Mouse (Mus musculus): ENCODE results near the gene AI854703. TPM values are rescaled to one million over a fixed set of nuclear protein-coding genes. Genes with fewer than 3 reads are reported as not detected.

The AI854703 gene
- 6.5 and 7.6 TPM in 2 replicates for polyA plus RNA-seq (2015; fragmentation: Nextera tagmentation; extraction: Ambion mirVana)

DNA sequence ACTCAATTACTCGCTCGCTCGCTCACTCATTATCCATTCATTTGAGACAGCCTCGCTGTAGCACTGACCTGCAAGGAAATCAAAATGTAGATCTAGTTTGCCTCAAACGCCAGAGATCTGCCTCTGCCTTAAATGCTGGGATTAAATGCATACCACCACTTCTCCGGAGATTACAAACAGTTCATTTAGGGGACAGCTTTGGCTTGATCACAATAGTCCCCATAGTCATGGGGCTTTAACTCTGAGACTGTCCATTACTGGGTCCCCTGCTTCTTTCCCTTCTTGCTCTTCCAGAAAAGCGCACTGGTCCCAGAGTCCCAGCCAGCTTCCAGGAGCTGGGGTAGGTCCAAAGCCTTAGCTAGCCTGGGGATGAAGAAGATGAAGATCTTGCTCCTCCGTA lies at the start of gene AI854703:
AI854703 (plus strand) TSS at position 301 of the 400 bp plus-strand sequence.
- no peak within 1 kb of the TSS for H3K27ac ChIP-seq
- H3K27me3 ChIP-seq, result peaks cover 48% of the 10 kb centered on the region
- peak within 1 kb of the TSS; percentile 42 for H3K4me3 ChIP-seq (replicated peaks)
- 0 out of 2 replicates have a peak, but pooled peaks have one; percentile 1 for ATAC-seq
- H3K36me3 ChIP-seq, result peaks cover 8% of the 10 kb centered on the region; the same call in 1 of the 2 replicates
- H3K9me3 ChIP-seq, result no peaks in the 10 kb centered on the region
- peak within 1 kb of the TSS; percentile 66 for H3K4me2 ChIP-seq (replicated peaks)
- whole genome bisulfite sequencing, result 28% methylated on average over 8 of the region's 8 CpGs
- H3K9ac ChIP-seq (replicated peaks), result peak within 1 kb of the TSS; percentile 56
- H3K4me1 ChIP-seq (replicated peaks), result peaks cover 27% of the 10 kb centered on the region

DNA sequence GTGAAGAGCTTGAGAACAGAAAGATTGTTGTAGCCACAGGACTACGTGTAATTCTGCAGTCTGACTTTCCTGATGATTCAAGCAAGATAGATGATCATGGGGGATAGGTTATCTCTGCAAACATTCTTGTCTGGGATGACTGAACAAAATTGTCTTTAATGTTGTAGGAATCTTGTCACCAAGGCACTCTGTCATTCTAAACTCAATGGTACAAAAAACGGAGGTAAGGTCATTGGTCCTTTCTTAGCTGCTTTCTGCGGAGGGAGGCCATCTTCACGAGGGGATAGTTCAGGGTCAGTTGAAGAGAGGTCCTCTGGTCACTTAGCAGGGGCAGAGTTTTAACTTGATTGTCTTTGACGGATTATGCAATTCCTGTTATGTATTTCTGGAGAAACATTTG lies 47.8 kb upstream of the AI854703 start:
- ATAC-seq, result no peak
- no peak overlapping the region for H3K27ac ChIP-seq
- H3K36me3 ChIP-seq, result no peaks in the 10 kb centered on the region
- WGBS, result 75% methylated on average over 5 of the region's 5 CpGs
- H3K27me3 ChIP-seq, result no peaks in the 10 kb centered on the region
- no peaks in the 10 kb centered on the region for H3K9me3 ChIP-seq
- no peak overlapping the region for H3K9ac ChIP-seq (replicated peaks)
- H3K4me3 ChIP-seq (replicated peaks), result no peak overlapping the region
- no peaks in the 10 kb centered on the region for H3K4me1 ChIP-seq (replicated peaks)
- no peak overlapping the region for H3K4me2 ChIP-seq (replicated peaks)

DNA sequence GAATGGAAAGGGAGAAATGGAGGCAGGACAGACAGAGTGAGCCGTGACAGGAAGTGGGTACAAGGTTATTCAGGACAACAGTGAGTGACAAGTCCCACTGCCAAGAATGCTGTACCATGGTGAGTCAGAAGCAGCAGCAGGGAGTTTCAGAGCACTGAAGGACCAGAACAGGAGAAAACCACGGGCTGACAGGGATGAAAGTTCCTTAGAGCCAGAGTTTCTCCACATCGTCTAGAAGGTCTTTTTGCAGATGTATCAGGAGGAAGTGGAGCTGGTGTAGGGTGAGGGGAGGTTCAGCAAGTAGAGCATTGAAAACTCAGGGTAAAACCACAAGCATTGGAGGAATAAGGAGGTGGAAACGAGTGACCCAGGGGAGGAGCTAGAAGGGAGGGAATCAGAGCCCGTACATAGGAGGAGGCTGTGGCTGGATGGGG lies 47.3 kb upstream of the AI854703 start:
- ATAC-seq, result no peak
- no peak overlapping the region for H3K4me2 ChIP-seq (replicated peaks)

DNA sequence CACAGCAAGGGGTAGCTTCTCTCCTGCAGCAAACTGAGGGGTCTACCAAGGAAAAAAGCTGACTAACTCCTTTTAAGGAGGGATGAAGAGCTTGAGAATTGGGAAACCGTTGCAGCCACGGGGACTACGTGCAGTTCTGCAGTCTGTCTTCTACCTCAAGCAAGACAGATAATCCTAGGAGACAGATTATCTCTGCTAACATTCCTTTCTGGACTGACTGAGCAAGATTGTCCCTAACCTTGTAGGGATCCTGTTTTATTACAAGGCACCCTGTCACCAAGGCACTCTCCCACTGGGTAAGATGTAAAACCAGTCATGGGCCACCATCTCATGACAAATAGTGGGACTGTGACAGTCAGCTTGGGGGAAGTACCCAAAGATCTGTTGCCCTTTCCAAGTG lies 45.3 kb upstream of the AI854703 start:
- no peak overlapping the region for H3K9ac ChIP-seq (replicated peaks)
- H3K4me3 ChIP-seq (replicated peaks), result no peak overlapping the region
- 13% methylated on average over 3 of the region's 3 CpGs for WGBS
- no peaks in the 10 kb centered on the region for H3K36me3 ChIP-seq
- H3K4me2 ChIP-seq (replicated peaks), result no peak overlapping the region
- no peaks in the 10 kb centered on the region for H3K9me3 ChIP-seq
- H3K4me1 ChIP-seq (replicated peaks), result no peaks in the 10 kb centered on the region
- H3K27ac ChIP-seq, result no peak overlapping the region
- no peaks in the 10 kb centered on the region for H3K27me3 ChIP-seq
- ATAC-seq, result no peak

More for the DNA sequence above, 47.3 kb upstream of the AI854703 start:
- WGBS, result 48% methylated on average over 5 of the region's 5 CpGs
- Histone ChIP-seq H3K4me3 (replicated peaks) (no peak overlapping the region), H3K9ac (replicated peaks) (no peak overlapping the region; the same call in 1 of the 2 replicates), H3K36me3 (no peaks in the 10 kb centered on the region), H3K27ac (no peak overlapping the region), H3K9me3 (no peaks in the 10 kb centered on the region), H3K27me3 (no peaks in the 10 kb centered on the region), H3K4me1 (replicated peaks) (no peaks in the 10 kb centered on the region)

DNA sequence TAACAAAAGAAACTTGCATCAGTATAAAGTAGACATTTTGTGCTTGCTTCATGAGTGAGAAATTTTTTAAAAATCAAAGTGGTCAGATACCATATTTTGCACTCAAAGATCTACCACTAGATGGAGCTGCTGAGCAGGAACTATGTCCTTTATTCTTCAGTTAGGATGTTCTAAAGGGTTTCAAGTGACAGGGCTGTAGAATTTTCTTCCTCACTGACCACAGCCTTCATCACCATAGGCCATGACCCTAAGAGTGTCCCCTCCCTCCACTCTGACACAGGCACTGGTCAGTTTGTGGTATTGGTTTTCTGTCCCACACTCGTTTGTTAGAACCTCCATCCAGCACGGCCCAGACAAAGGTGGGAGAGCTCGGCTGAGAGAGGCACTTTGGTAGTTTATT lies 44.5 kb upstream of the AI854703 start:
- Histone ChIP-seq H3K4me1 (replicated peaks) (no peaks in the 10 kb centered on the region), H3K27ac (no peak overlapping the region), H3K4me2 (replicated peaks) (no peak overlapping the region), H3K9ac (replicated peaks) (no peak overlapping the region), H3K4me3 (replicated peaks) (no peak overlapping the region), H3K27me3 (no peaks in the 10 kb centered on the region), H3K9me3 (no peaks in the 10 kb centered on the region), H3K36me3 (no peaks in the 10 kb centered on the region)
- ATAC-seq, result peak; percentile 40; the same call in 1 of the 2 replicates
- WGBS, result 72% methylated on average over 3 of the region's 3 CpGs

DNA sequence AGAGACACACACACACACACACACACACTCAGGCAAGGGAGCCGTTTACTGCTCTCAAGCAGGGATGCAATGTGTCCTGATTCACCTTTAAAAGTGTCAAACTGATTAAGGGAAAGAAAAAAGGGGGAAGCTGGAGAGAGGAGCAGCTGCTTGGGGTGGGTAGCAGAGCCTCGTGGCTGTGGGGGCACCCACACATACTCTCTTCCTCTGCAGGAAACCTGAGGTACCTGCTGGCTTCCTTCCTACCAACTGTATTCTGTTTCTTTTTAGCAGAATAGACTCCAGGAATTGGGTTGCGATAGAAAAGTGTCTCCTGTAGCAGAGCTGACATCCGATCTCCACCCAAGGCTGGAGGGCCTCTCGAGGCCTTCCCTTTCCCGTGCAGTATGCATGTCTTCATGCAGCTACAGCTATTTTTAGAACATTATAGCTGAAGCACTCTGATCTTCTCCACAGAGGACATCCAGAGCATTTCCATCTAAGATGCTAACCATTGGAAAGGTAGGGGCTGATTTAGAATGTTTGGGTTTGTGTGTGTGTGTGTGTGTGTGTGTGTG lies 37.3 kb upstream of the AI854703 start, which contains the start of gene Gm45021:
Gm45021 (plus strand) TSS at position 417 of the 557 bp plus-strand sequence.
- Histone ChIP-seq H3K36me3 (no peaks in the 10 kb centered on the region), H3K27ac (no peak within 1 kb of the TSS), H3K27me3 (no peaks in the 10 kb centered on the region), H3K9me3 (no peaks in the 10 kb centered on the region), H3K9ac (replicated peaks) (0 out of 2 replicates have a peak within 1 kb of the TSS, but pooled peaks have one; percentile 23), H3K4me3 (replicated peaks) (no peak within 1 kb of the TSS), H3K4me2 (replicated peaks) (no peak within 1 kb of the TSS), H3K4me1 (replicated peaks) (peaks cover 7% of the 10 kb centered on the region)
- 75% methylated on average over 6 of the region's 6 CpGs for WGBS
- no peak for ATAC-seq

DNA sequence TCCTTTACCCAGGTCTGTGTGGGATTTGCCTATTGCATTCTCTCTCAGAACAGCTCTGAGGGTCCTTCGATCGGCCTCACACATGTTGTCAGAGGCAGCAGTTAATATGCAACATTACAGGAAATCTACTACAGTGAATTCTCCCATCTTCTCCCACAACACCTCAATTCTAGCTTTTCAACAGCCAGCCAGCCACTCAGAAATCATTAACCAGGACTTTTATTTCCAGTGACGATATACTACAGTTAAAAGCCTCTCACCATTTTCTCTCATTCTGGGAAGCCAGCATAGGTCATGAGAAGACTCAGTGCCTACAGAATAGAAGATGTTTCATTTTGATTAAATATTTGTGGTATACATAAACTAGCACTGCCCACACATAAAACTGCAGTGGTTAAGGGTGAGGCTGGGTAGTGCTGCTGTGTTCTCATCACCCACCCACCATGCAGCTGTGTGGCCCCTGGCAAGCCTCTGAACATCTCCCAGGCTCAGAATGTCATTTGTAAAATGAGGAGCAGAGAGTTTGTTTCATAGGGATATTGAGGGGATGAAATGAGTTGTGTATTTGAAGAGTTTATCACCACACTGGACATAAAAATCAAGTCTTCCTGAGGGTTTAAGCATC lies 35.2 kb upstream of the AI854703 start:
- Histone ChIP-seq H3K27ac (no peak overlapping the region), H3K27me3 (no peaks in the 10 kb centered on the region), H3K36me3 (peaks cover 9% of the 10 kb centered on the region), H3K9me3 (peaks cover 4% of the 10 kb centered on the region), H3K4me1 (replicated peaks) (peaks cover 19% of the 10 kb centered on the region), H3K4me2 (replicated peaks) (no peak overlapping the region), H3K4me3 (replicated peaks) (no peak overlapping the region), H3K9ac (replicated peaks) (no peak overlapping the region)
- ATAC-seq, result no peak
- 95% methylated on average over 3 of the region's 3 CpGs for WGBS

DNA sequence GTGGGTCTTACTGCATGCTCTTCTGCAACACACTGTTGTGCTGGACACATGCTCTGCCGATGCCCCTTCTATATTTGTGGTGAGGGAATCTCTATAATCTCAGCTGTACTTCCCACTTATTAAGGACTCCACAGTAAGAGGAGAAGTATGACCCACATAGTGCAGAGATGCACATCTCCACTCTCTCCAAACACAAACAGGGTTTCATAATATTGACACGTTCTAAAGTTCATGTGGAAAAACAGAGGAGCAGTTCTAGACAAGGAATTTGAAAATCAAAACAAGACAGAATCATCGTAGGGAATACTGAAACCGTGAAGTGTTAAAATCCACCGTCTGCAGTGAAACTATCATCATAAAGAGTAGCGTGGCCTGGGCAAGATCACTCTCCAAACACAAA lies 34.7 kb upstream of the AI854703 start:
- Histone ChIP-seq H3K9me3 (peaks cover 9% of the 10 kb centered on the region), H3K27ac (no peak overlapping the region), H3K4me3 (replicated peaks) (no peak overlapping the region), H3K27me3 (no peaks in the 10 kb centered on the region), H3K36me3 (peaks cover 14% of the 10 kb centered on the region), H3K9ac (replicated peaks) (no peak overlapping the region), H3K4me2 (replicated peaks) (no peak overlapping the region), H3K4me1 (replicated peaks) (peaks cover 19% of the 10 kb centered on the region)
- ATAC-seq, result no peak
- 92% methylated on average over 6 of the region's 6 CpGs for WGBS

DNA sequence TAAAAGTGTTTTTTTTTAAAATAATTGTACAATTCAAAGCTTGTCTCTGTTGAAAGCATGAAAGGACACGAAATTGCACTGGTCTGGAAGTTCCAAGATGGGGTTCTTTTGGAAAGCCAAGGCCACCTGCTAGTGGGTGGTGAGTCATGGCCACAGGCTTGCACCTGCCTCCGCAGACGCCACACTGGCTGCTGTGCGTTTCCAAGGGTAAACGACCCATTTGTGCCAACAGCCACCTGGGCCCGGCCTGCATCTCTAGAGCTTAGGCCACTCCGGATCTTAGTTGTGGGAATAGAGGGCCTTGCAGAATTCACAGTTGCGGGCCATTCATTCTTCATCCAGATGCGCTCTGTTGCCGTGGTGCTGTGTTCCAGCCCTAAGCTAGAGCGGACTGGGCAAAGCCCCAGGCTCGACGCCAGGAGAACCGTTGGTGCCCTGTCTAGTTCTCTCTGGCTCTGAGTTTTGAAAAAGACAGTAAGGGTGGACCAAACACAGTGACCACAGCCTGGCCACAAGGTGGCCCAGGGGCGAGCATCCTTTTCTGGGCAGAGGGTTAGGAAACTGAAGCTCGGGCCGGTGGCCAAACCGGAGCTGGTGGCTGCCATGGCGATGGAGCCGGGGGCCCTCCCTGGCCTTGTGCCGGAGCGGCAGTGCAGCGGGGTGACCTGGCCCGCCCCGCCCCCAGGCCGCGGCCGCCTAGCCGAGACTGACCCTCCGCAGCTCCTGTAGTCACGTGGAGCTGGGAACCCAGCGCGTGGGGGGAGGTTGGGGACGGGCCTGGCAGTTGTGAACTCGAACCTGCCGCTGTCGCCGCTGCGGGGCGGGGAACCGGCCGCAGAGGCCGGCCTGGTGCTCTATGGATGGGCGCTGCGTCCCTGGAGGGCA lies 33.2 kb upstream of the AI854703 start, which contains the start of the genes Repin1 and Gm44965:
Repin1 (plus strand) TSS at position 726 of the 885 bp plus-strand sequence.
Gm44965 (plus strand) TSS at position 784 of the 885 bp plus-strand sequence.
- Histone ChIP-seq H3K4me2 (replicated peaks) (peak within 1 kb of the TSS; percentile 81), H3K9me3 (peaks cover 19% of the 10 kb centered on the region), H3K4me1 (replicated peaks) (peaks cover 19% of the 10 kb centered on the region), H3K36me3 (peaks cover 29% of the 10 kb centered on the region), H3K27ac (peak within 1 kb of the TSS; percentile 92), H3K27me3 (no peaks in the 10 kb centered on the region), H3K9ac (replicated peaks) (peak within 1 kb of the TSS; percentile 92), H3K4me3 (replicated peaks) (peak within 1 kb of the TSS; percentile 82)
- ATAC-seq, result peak; percentile 92
- 4% methylated on average over 45 of the region's 45 CpGs for WGBS

DNA sequence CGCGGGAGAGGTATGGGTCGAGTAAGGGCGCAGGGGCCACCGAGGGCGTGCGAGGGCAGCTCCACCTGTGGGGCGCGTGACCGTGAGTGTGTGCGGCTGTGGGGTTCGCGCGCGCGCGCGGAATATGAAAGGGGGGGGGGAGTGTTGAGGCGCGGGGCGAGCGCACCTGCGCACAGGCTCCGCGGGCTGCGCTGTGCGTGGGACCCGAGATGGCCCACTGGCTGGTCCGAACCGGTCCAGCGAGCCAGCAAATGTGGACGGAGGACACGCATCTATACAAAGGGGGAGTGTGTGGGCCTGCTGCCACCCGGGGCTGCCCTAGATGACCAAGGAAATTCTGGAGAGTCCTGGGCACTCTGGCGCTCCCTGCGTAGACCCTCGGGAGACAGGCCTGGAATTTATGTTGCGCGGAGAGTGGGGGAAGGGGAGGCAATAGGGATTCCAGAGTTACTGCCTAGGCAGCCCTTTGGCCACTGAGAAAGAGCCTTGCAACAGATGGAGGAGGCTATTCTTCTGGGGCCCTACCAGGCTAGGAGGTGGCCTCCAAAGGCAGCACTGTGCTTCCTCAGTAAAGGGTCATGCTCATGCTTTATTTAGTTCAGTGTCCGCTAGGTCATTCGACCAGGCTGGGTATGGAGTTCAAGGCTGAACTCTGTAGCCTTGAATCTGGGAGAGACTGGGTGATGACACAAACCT lies 32.4 kb upstream of the AI854703 start:
- WGBS, result under 1% methylated on average over 37 of the region's 41 CpGs
- H3K4me3 ChIP-seq (replicated peaks), result peak overlapping the region; percentile 82
- peaks cover 37% of the 10 kb centered on the region for H3K36me3 ChIP-seq
- H3K4me2 ChIP-seq (replicated peaks), result peak overlapping the region; percentile 81
- peaks cover 19% of the 10 kb centered on the region for H3K4me1 ChIP-seq (replicated peaks)
- peak; percentile 84 for ATAC-seq
- peak overlapping the region; percentile 92 for H3K27ac ChIP-seq
- H3K9me3 ChIP-seq, result peaks cover 19% of the 10 kb centered on the region
- H3K9ac ChIP-seq (replicated peaks), result peak overlapping the region; percentile 92
- H3K27me3 ChIP-seq, result no peaks in the 10 kb centered on the region

DNA sequence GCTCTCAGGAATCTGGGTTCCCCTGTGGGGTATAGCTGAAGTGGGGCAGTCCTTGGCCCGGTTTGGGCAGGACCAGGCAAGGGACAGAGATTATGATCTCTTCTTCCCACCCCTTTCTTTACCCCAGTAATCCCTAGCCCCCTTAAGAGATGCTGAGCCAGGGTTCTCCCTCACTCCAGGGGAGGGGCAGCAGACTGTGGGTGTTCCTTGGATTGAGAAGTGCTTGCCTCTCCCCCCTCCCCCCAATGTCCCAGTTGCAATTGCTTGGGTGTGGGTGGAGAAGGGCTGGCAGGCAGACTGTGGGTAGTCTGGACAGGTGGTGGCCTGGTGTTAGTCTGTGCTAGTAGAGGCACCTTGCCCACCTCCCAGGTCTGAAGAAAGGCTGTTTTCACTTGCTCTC lies 31.3 kb upstream of the AI854703 start:
- H3K36me3 ChIP-seq, result peaks cover 48% of the 10 kb centered on the region

More for the DNA sequence above, 31.3 kb upstream of the AI854703 start:
- H3K4me2 ChIP-seq (replicated peaks), result peak overlapping the region; percentile 81
- H3K27me3 ChIP-seq, result no peaks in the 10 kb centered on the region
- no peak overlapping the region for H3K27ac ChIP-seq
- peak overlapping the region; percentile 92 for H3K9ac ChIP-seq (replicated peaks)
- no peak for ATAC-seq
- peak overlapping the region; percentile 82 for H3K4me3 ChIP-seq (replicated peaks)
- H3K4me1 ChIP-seq (replicated peaks), result peaks cover 19% of the 10 kb centered on the region
- H3K9me3 ChIP-seq, result peaks cover 19% of the 10 kb centered on the region
- 47% methylated on average over 1 of the region's 1 CpGs for WGBS
